In the genomic region with DNA sequence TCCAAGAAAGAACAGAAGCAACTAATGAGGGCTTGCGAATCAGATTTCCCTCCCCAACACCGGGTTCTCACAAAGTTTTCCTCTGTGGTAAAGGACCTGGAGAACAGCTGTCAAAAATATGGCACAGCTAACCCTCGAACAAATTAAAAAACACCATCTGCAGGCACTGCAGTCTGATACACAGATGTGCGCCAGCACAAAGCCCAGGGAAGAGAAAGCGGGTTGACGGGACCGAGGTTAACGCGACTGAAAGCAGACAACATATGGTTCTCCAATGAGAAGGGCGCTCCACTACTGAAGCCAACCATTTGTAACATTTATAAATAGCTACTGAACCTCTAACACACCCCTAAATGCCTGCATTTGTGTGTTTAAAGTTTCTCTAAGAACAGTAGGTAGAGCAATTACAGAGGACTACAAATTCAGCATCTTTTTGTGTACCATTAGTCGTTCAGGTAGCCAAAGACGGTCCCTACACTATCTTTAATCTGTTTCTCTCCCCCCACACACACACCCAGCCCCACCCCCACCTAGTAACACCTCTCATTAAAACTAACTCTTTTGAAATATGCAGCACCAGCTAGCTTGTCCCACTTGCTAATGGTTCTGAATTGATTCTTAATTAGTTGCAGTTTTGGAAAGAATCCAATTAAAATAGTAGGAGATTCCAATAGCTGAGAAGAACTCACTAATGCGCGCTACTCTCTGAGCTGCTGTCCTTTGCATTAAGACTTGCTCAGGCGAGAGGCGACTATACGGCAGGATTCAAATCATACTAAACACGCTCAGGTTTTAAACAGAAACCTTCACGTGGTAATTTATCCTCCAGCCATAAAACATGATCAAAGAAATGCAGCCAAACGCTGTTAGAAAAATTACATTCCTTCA, we compare ENCODE assay signal across 11 mouse cellular contexts.
A peak's percentile ranks its signal among the peaks of the same experiment; 100 is the strongest.
DNase-seq lines count a peak whose midpoint lies in the region; ATAC-seq and TF ChIP-seq lines count a peak whose summit lies in the region.
"Had no signal": no experiment of that assay in that cellular context is flagged by ENCODE, and none has a peak within 500 bp of the region (broad histone marks: within the 10 kb centered on the region; RNA-seq: fewer than 3 reads in every experiment).

No protein-coding gene starts in this region.

- no peak for TF ChIP-seq POLR2A in limb, embryonic 14.5 days (IDR thresholded peaks at IDR 0.05; ENCODE audit: borderline replicate concordance, extremely low read depth, insufficient read depth, insufficient read length)

- H3K4me1 ChIP-seq in forebrain, embryonic 15.5 days: peaks cover 36% of the 10 kb centered on the region
- peaks cover 21% of the 10 kb centered on the region for H3K4me1 ChIP-seq in limb, embryonic 14.5 days (ENCODE audit: control insufficient read depth, insufficient read depth, low read length)
- peaks cover 33% of the 10 kb centered on the region for H3K4me1 ChIP-seq in neural tube, embryonic 14.5 days (ENCODE audit: control insufficient read depth, insufficient read depth, low read length)

- TF ChIP-seq CTCF in gastrocnemius, adult 2 months (IDR thresholded peaks at IDR 0.05): no peak

- ATAC-seq in forebrain, embryonic 15.5 days (replicated peaks): peak; percentile 61
- ATAC-seq in limb, embryonic 14.5 days (ENCODE audit: low FRiP score, low read depth): peak; percentile 68; the same call in 1 of the 2 replicates
- peak; percentile 60; the same call in 1 of the 2 replicates for ATAC-seq in neural tube, embryonic 14.5 days (ENCODE audit: low read depth)
- ATAC-seq: intestine, postnatal 0 days had no signal

- no peak overlapping the region for H3K27ac ChIP-seq in gastrocnemius, adult 2 months
- H3K27ac ChIP-seq in forebrain, embryonic 15.5 days (replicated peaks): peak overlapping the region; percentile 22
- H3K27ac ChIP-seq in limb, embryonic 14.5 days (replicated peaks; ENCODE audit: low read depth, low read length): no peak overlapping the region
- H3K27ac ChIP-seq in neural tube, embryonic 14.5 days (ENCODE audit: low read depth, low read length): peak overlapping the region; percentile 72

- WGBS in forebrain, embryonic 15.5 days: 21% methylated on average over 20 of the region's 20 CpGs
- 14% methylated on average over 20 of the region's 20 CpGs for WGBS in limb, embryonic 14.5 days
- 27% methylated on average over 20 of the region's 20 CpGs for WGBS in neural tube, embryonic 14.5 days

- H3K4me3 ChIP-seq in gastrocnemius, adult 2 months: peak overlapping the region; percentile 23
- H3K4me3 ChIP-seq in forebrain, embryonic 15.5 days: 0 out of 2 replicates have a peak overlapping the region, but pooled peaks have one; percentile 2
- H3K4me3 ChIP-seq in limb, embryonic 14.5 days (replicated peaks; ENCODE audit: low read length): no peak overlapping the region
- H3K4me3 ChIP-seq in neural tube, embryonic 14.5 days (ENCODE audit: low read depth, low read length): no peak overlapping the region

- no peaks in the 10 kb centered on the region for H3K27me3 ChIP-seq in forebrain, embryonic 15.5 days
- peaks cover 15% of the 10 kb centered on the region for H3K27me3 ChIP-seq in limb, embryonic 14.5 days (ENCODE audit: control insufficient read depth, insufficient read depth, low read length)
- no peaks in the 10 kb centered on the region for H3K27me3 ChIP-seq in neural tube, embryonic 14.5 days (ENCODE audit: control insufficient read depth, insufficient read depth, low read length)

- no peaks in the 10 kb centered on the region for H3K36me3 ChIP-seq in forebrain, embryonic 15.5 days
- H3K36me3 ChIP-seq in limb, embryonic 14.5 days (ENCODE audit: control insufficient read depth, insufficient read depth, low read length): no peaks in the 10 kb centered on the region
- no peaks in the 10 kb centered on the region for H3K36me3 ChIP-seq in neural tube, embryonic 14.5 days (ENCODE audit: control insufficient read depth, insufficient read depth, low read length)

- no peak overlapping the region for H3K9ac ChIP-seq in forebrain, embryonic 15.5 days (replicated peaks)
- H3K9ac ChIP-seq in limb, embryonic 14.5 days (ENCODE audit: low read depth, low read length, severe bottlenecking): no peak overlapping the region
- no peak overlapping the region for H3K9ac ChIP-seq in neural tube, embryonic 14.5 days (replicated peaks; ENCODE audit: low read depth, low read length)

- peak overlapping the region; percentile 29 for H3K4me2 ChIP-seq in forebrain, embryonic 15.5 days (replicated peaks)
- H3K4me2 ChIP-seq in limb, embryonic 14.5 days (replicated peaks; ENCODE audit: low read depth, low read length, severe bottlenecking): peak overlapping the region; percentile 30
- H3K4me2 ChIP-seq in neural tube, embryonic 14.5 days (ENCODE audit: low read depth, low read length): peak overlapping the region; percentile 25; the same call in 1 of the 2 replicates

- no peaks in the 10 kb centered on the region for H3K9me3 ChIP-seq in forebrain, embryonic 15.5 days
- no peaks in the 10 kb centered on the region for H3K9me3 ChIP-seq in limb, embryonic 14.5 days (ENCODE audit: control insufficient read depth, low read length)
- no peaks in the 10 kb centered on the region for H3K9me3 ChIP-seq in neural tube, embryonic 14.5 days (ENCODE audit: control insufficient read depth, low read length)

- intact Hi-C loops in gastrocnemius, adult 2 months (cut with DNase I): no loop called here

- DNase-seq in gastrocnemius, adult 2 months: no peak
- no peak for DNase-seq in gastrocnemius, postnatal 10 days
- DNase-seq in limb, embryonic 14.5 days (ENCODE audit: low spot score): peak; percentile 38
- no peak for DNase-seq in urinary bladder, postnatal 14 days (ENCODE audit: low spot score)
- no peak for DNase-seq in thymus, postnatal 10 days (ENCODE audit: low spot score in 2 of 2)
- no peak for DNase-seq in adipocyte (ENCODE audit: low spot score)
- DNase-seq: liver; lung, postnatal 10 days had no signal

Comparison
In these comparisons a context has a peak if more than half of its experiments do, and no peak if none do; other contexts are left out.
1. H3K27ac ChIP-seq: peak in forebrain, embryonic 15.5 days (single experiment) and neural tube, embryonic 14.5 days (single experiment); none in gastrocnemius, adult 2 months (single experiment) and limb, embryonic 14.5 days (single experiment).
2. H3K4me3 ChIP-seq: peak in gastrocnemius, adult 2 months (single experiment) and forebrain, embryonic 15.5 days (single experiment); none in limb, embryonic 14.5 days (single experiment) and neural tube, embryonic 14.5 days (single experiment).
3. Peak in every context shown above with its lines, with median percentiles within 50 percentile points of each other: ATAC-seq and H3K4me2 ChIP-seq.